Mouse (Mus musculus): Measurements from ENCODE around the gene Haus6. TPM values are rescaled to one million over a fixed set of nuclear protein-coding genes. Genes with fewer than 3 reads are reported as not detected.
A peak's percentile ranks its signal among the peaks of the same experiment; 100 is the strongest.

Haus6 gene
- polyA plus RNA-seq, 1 experiment from 2014 or later: 7.6 TPM

DNA sequence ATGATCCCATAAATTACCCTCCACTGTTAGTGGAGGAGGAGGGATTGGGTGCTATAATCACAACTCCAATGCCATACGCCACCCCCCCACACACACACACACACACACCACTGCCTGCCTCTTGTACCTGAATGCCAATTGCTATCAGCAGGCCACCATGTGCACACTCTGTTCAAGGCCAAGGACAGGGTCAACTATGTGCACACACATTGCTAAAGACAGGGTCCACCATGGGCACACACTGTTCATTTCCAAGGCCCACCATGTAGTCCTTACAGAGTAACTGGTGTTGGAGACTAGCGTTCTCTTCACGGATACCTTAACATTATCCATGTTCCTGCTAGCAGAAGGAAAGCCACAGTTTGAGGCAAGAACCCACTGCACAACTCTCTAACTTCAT is 50.8 kb downstream of the Haus6 start:
- 93% methylated on average over 3 of the region's 3 CpGs for WGBS
- no peak for ATAC-seq (replicated peaks; ENCODE audit: insufficient number of reproducible peaks, insufficient read depth, low FRiP score, low read depth)
- Histone ChIP-seq H3K9ac (no peak overlapping the region), H3K27ac (no peak overlapping the region), H3K36me3 (no peaks in the 10 kb centered on the region), H3K4me2 (no peak overlapping the region), H3K4me3 (no peak overlapping the region), H3K9me3 (replicated peaks) (no peaks in the 10 kb centered on the region), H3K4me1 (replicated peaks) (no peaks in the 10 kb centered on the region), H3K27me3 (no peaks in the 10 kb centered on the region)

DNA sequence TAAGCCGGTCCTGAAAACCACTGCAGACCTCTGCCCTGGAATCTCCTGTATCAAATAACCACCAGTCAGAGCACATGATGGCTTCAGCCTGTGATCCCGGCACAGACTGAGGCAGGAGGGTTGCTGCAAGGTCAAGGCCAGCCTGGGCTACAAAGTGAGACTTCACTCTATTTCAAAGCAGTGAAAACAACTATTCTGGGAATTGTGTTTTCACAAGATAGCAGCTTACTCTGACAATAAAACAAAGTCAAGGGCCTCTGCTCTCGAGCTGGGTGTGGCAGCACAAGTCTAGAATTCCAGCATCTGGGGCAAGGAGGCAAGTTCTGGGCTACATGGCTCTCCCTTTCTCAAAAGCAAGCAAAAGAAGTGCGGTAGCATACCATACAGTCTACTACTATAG is 52.8 kb downstream of the Haus6 start:
- no peaks in the 10 kb centered on the region for H3K4me1 ChIP-seq (replicated peaks)
- H3K9me3 ChIP-seq (replicated peaks): no peaks in the 10 kb centered on the region
- ATAC-seq (replicated peaks; ENCODE audit: insufficient number of reproducible peaks, insufficient read depth, low FRiP score, low read depth): no peak
- no peak overlapping the region for H3K4me3 ChIP-seq
- no peak overlapping the region for H3K4me2 ChIP-seq
- H3K27me3 ChIP-seq: no peaks in the 10 kb centered on the region
- 58% methylated on average over 4 of the region's 4 CpGs for WGBS
- H3K27ac ChIP-seq: no peak overlapping the region
- no peaks in the 10 kb centered on the region for H3K36me3 ChIP-seq
- no peak overlapping the region for H3K9ac ChIP-seq

DNA sequence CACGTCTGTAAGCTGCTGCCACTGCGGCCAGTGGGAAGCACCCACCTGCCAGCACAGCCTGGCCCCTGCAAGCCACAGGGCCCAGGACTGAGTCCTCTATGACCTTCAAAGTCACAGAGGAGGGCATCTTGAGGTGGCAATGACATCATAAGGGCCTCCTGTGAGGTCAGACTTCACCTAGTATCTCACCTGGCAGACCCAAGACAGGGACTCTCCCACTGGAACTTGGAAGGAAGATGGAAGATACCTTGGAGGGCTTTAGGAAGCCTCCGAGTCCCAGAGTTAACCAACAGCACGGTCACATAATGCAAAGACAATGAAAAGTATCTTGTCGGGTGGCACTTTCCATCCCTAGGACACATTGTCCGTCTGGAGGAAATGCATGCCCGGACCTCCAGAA is 53.6 kb downstream of the Haus6 start, which contains the start of gene Saxo1:
TSS of gene Saxo1 (minus strand) at position 101 of the 400 bp plus-strand sequence.
- Histone ChIP-seq H3K9me3 (replicated peaks) (no peaks in the 10 kb centered on the region), H3K27ac (no peak within 1 kb of the TSS), H3K4me2 (no peak within 1 kb of the TSS), H3K4me3 (no peak within 1 kb of the TSS), H3K9ac (no peak within 1 kb of the TSS), H3K27me3 (no peaks in the 10 kb centered on the region), H3K4me1 (replicated peaks) (no peaks in the 10 kb centered on the region), H3K36me3 (no peaks in the 10 kb centered on the region)
- WGBS: 92% methylated on average over 7 of the region's 7 CpGs
- no peak for ATAC-seq (replicated peaks; ENCODE audit: insufficient number of reproducible peaks, insufficient read depth, low FRiP score, low read depth)

DNA sequence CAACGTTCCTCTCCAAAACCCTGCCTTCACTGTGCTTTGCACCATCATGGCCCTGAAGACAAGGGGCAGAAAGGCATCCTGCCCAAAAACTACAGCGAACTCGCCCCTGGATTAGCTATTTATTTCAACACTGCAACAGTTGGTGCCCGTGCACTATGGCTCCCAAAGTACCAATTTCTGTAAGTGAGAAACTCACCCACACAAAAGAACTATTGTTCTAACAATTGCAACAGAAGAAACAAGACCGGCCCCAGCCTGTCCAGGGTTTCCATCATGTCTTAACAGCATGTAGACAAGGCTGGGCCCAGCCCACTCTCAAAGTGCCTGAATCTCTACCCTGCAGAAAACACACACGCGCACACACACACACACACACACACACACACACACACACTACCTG is 54.5 kb downstream of the Haus6 start:
- no peak overlapping the region for H3K9ac ChIP-seq
- H3K36me3 ChIP-seq: no peaks in the 10 kb centered on the region
- H3K9me3 ChIP-seq (replicated peaks): no peaks in the 10 kb centered on the region
- WGBS: 83% methylated on average over 7 of the region's 7 CpGs
- no peaks in the 10 kb centered on the region for H3K4me1 ChIP-seq (replicated peaks)
- no peaks in the 10 kb centered on the region for H3K27me3 ChIP-seq
- H3K4me2 ChIP-seq: no peak overlapping the region
- no peak overlapping the region for H3K4me3 ChIP-seq
- no peak for ATAC-seq (replicated peaks; ENCODE audit: insufficient number of reproducible peaks, insufficient read depth, low FRiP score, low read depth)
- H3K27ac ChIP-seq: no peak overlapping the region

DNA sequence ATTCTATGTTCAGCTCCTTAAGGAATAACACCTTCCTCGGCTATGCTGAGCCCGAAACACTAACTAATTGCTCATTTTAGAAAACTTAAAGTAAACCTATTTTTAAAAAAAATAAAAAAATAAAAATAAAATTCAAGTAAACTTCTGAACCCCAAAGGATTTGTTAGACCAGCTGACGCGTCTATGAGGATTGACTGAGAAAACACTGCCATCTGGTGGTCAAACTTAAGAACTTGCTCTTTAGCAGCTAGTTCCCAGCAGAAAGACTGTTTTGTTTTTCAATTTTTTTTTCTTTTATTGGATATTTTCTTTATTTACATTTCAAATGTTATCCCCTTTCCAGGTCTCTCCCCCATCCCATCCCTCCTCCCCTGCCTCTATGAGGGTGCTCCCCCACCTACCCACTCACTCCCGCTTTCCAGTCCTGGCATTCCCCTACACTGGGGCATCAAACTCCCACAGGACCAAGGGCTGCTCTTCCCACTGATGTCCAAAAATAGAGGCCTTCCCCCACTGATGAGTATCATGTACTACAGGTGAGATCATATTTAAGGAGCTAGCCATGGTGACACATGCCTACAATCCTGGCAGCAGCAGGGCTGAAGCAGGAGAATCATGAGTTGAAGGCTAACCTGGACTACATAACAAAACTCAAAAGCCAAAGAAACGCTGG is 56.7 kb downstream of the Haus6 start:
- no peak overlapping the region for H3K27ac ChIP-seq
- H3K9ac ChIP-seq: no peak overlapping the region
- H3K4me1 ChIP-seq (replicated peaks): no peaks in the 10 kb centered on the region
- no peak overlapping the region for H3K4me2 ChIP-seq
- 21% methylated on average over 6 of the region's 6 CpGs for WGBS
- no peak for ATAC-seq (replicated peaks; ENCODE audit: insufficient number of reproducible peaks, insufficient read depth, low FRiP score, low read depth)
- no peaks in the 10 kb centered on the region for H3K9me3 ChIP-seq (replicated peaks)
- H3K4me3 ChIP-seq: no peak overlapping the region
- no peaks in the 10 kb centered on the region for H3K27me3 ChIP-seq
- H3K36me3 ChIP-seq: no peaks in the 10 kb centered on the region

DNA sequence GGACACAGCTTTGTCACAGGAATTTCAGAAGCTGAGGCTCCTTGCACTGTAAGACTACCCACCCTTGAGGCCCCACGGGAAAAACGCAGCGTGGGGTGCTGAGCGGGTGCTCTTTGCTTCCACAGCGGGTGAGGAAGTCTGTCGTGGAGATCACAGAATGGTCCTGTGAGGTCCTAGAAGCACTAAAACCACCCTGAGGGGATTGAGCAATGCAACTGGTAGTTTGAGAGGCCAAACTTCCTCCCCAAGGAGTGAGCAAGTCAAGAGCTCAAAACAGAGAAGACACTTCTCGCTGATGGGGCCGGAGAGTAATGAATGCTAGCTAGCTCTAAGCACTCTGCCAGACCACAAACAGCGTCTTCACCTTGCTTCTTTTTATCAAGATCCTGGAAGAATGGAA is 63.5 kb downstream of the Haus6 start:
- ATAC-seq (replicated peaks; ENCODE audit: insufficient number of reproducible peaks, insufficient read depth, low FRiP score, low read depth): no peak
- 80% methylated on average over 9 of the region's 9 CpGs for WGBS

DNA sequence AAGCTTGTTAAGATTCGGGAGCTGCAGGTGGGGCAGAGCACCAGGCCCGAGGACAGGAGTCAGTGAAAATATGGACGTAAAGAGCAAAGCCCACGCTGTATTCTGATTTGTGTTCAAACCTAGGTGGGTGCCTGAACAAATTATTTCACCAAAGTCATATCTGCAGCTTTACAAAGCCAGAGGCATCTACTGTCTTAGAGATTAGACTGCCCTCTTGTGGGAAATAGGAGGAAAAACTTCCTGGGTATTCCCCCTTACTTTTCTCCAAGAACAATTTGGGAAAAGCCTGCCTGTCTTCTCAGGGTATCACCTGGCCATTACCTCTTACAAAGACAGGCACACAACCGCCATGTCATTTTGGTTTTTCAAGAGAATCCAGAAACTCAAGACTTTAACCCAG is 66.2 kb downstream of the Haus6 start:
- no peak overlapping the region for H3K27ac ChIP-seq

More for the DNA sequence above, 63.5 kb downstream of the Haus6 start:
- Histone ChIP-seq H3K27me3 (no peaks in the 10 kb centered on the region), H3K9me3 (replicated peaks) (no peaks in the 10 kb centered on the region), H3K4me1 (replicated peaks) (peaks cover 8% of the 10 kb centered on the region; the same call in 1 of the 2 replicates), H3K36me3 (no peaks in the 10 kb centered on the region), H3K4me2 (no peak overlapping the region), H3K4me3 (no peak overlapping the region), H3K27ac (no peak overlapping the region), H3K9ac (no peak overlapping the region)

DNA sequence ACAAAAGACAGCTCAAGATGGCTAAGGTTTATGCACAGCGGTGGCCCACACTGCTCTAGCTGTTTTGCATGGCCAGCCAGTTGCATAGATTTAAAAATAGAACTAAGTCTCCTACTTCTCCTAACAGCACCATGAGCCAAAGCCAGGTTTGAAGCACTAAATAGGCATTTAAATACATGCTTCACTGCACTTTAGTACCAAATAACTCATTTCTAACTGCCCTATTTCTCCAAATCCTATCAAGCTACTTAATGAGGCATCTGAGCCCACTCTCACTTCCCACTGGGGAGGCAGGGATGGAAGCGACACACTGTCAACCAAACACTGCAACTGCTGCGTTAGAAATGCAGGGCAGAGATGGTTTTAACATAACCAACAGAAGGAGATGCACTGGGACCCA is 67.9 kb downstream of the Haus6 start:
- Histone ChIP-seq H3K4me1 (replicated peaks) (peaks cover 8% of the 10 kb centered on the region; the same call in 1 of the 2 replicates), H3K36me3 (no peaks in the 10 kb centered on the region), H3K27me3 (no peaks in the 10 kb centered on the region), H3K4me3 (no peak overlapping the region), H3K9ac (no peak overlapping the region), H3K4me2 (no peak overlapping the region), H3K9me3 (replicated peaks) (no peaks in the 10 kb centered on the region), H3K27ac (no peak overlapping the region)
- 72% methylated on average over 3 of the region's 3 CpGs for WGBS
- no peak for ATAC-seq (replicated peaks; ENCODE audit: insufficient number of reproducible peaks, insufficient read depth, low FRiP score, low read depth)

More for the DNA sequence above, 66.2 kb downstream of the Haus6 start:
- Histone ChIP-seq H3K4me3 (no peak overlapping the region), H3K9me3 (replicated peaks) (no peaks in the 10 kb centered on the region), H3K4me2 (no peak overlapping the region), H3K4me1 (replicated peaks) (peaks cover 8% of the 10 kb centered on the region; the same call in 1 of the 2 replicates), H3K36me3 (no peaks in the 10 kb centered on the region), H3K27me3 (no peaks in the 10 kb centered on the region), H3K9ac (no peak overlapping the region)
- ATAC-seq (replicated peaks; ENCODE audit: insufficient number of reproducible peaks, insufficient read depth, low FRiP score, low read depth): no peak
- WGBS: 47% methylated on average over 5 of the region's 5 CpGs

DNA sequence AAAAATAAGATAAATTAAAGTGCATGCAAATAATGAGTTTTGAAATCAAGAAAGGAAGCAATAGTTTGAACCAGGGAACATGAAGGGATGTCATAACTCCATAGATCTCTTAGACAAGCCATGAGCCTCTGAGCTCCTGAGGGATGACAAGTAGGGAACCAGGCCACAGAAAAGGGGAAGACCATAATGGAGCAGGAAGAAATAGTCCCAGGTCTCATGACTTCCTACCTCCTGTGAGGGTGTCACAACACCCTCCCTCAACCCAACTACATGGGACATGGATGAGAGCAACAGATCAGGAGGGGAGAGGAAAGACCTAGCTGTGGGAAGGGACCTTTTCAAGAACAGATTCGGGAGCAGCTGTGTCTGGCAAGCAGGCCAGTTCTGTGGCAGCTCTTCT is 70.3 kb downstream of the Haus6 start:
- Histone ChIP-seq H3K9me3 (replicated peaks) (no peaks in the 10 kb centered on the region), H3K36me3 (no peaks in the 10 kb centered on the region), H3K27me3 (no peaks in the 10 kb centered on the region), H3K27ac (no peak overlapping the region), H3K4me2 (no peak overlapping the region), H3K4me1 (replicated peaks) (peaks cover 8% of the 10 kb centered on the region; the same call in 1 of the 2 replicates), H3K4me3 (no peak overlapping the region), H3K9ac (no peak overlapping the region)
- 63% methylated on average over 1 of the region's 1 CpGs for WGBS
- no peak for ATAC-seq (replicated peaks; ENCODE audit: insufficient number of reproducible peaks, insufficient read depth, low FRiP score, low read depth)

DNA sequence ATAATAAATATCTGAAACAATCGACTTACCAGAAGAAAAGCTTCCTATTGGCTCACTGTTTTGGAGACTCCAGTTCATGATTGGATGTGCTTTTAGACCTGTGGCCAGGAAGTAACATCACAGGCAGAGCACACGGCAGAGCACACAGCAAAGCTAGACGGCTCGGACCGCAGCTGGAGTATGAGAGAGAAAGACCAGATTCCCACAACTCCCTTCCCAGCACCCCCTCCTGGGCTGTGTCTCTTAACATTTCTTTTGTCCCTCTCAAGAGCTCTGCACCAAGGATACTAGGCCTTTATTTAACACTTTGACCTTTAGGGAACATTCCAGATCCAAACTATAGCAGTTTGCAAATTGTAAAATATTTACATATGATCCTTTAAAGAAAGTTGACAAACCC is 72.9 kb downstream of the Haus6 start:
- Histone ChIP-seq H3K27me3 (no peaks in the 10 kb centered on the region), H3K4me3 (no peak overlapping the region), H3K4me2 (no peak overlapping the region), H3K9me3 (replicated peaks) (no peaks in the 10 kb centered on the region), H3K27ac (no peak overlapping the region), H3K9ac (no peak overlapping the region), H3K4me1 (replicated peaks) (peaks cover 5% of the 10 kb centered on the region), H3K36me3 (no peaks in the 10 kb centered on the region)
- WGBS: 93% methylated on average over 5 of the region's 5 CpGs
- ATAC-seq (replicated peaks; ENCODE audit: insufficient number of reproducible peaks, insufficient read depth, low FRiP score, low read depth): no peak

DNA sequence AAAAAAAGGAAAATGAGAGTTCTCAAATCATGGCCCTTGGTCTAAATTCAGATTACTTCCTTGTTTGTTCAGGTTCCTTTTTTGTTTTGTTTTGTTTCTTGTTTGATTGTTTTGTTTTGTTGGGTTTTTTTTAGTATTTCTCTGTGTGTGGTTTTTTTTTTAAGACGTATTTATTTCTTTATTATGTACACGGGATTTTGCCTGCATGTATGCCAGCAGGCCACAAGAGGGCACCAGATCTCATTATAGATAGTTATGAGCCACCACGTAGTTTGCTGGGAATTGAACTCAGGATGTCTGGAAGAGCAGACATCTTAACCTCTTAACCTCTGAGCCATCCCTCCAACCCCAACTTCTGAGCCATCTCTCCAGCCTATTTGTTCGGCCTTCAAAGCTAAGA is 73.9 kb downstream of the Haus6 start:
- Histone ChIP-seq H3K27ac (no peak overlapping the region), H3K9me3 (replicated peaks) (no peaks in the 10 kb centered on the region), H3K9ac (no peak overlapping the region), H3K4me3 (no peak overlapping the region), H3K4me2 (no peak overlapping the region), H3K36me3 (no peaks in the 10 kb centered on the region), H3K4me1 (replicated peaks) (peaks cover 5% of the 10 kb centered on the region), H3K27me3 (no peaks in the 10 kb centered on the region)
- ATAC-seq (replicated peaks; ENCODE audit: insufficient number of reproducible peaks, insufficient read depth, low FRiP score, low read depth): no peak
- WGBS: 36% methylated on average over 4 of the region's 4 CpGs

DNA sequence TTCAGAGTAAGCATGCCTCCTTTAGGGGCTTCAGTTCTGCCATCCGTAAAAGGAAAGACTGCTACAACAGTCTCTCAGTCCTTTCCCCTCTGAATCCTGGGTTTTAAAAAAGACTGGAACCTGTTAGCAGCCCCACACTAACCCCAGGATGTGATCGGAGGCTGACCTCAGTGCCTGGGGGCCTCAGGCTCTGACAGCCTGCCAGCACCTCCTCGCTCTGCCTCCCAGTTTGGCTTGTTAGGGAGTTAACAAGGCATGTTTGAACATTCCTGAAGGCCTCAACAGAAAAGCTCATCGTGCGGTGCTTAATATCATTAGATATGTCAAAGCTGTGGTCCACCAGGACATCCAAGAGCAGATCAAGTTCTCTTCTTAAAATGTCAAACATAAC is 77.8 kb downstream of the Haus6 start:
- no peak for ATAC-seq (replicated peaks; ENCODE audit: insufficient number of reproducible peaks, insufficient read depth, low FRiP score, low read depth)
- no peaks in the 10 kb centered on the region for H3K9me3 ChIP-seq (replicated peaks)
- WGBS: 38% methylated on average over 5 of the region's 5 CpGs
- no peaks in the 10 kb centered on the region for H3K27me3 ChIP-seq
- H3K27ac ChIP-seq: 0 out of 2 replicates have a peak overlapping the region, but pooled peaks have one; percentile 20
- H3K4me3 ChIP-seq: no peak overlapping the region
- no peak overlapping the region for H3K9ac ChIP-seq
- H3K4me1 ChIP-seq (replicated peaks): peaks cover 5% of the 10 kb centered on the region
- no peak overlapping the region for H3K4me2 ChIP-seq
- no peaks in the 10 kb centered on the region for H3K36me3 ChIP-seq
